Mouse (Mus musculus): ENCODE data around the gene Itsn2.
"Not testable (repeated sequence)": the region's sequence is repeated elsewhere in the genome, so short reads cannot be mapped to it uniquely, and the experiment has no call there.

Gene Itsn2

GRCm38 (mm10) chr12:4598666-4599428 is 6.4 kb downstream of the Itsn2 start:
- DNase-seq = no peak

- DNase-seq = no peak
Measured at GRCm38 (mm10) chr12:4599713-4600112, 7.3 kb downstream of the Itsn2 start.

GRCm38 (mm10) chr12:4606625-4607024 is 14.2 kb downstream of the Itsn2 start:
- DNase-seq = no peak

- no peak for DNase-seq
Measured at GRCm38 (mm10) chr12:4614722-4615121, 22.3 kb downstream of the Itsn2 start.

DNA sequence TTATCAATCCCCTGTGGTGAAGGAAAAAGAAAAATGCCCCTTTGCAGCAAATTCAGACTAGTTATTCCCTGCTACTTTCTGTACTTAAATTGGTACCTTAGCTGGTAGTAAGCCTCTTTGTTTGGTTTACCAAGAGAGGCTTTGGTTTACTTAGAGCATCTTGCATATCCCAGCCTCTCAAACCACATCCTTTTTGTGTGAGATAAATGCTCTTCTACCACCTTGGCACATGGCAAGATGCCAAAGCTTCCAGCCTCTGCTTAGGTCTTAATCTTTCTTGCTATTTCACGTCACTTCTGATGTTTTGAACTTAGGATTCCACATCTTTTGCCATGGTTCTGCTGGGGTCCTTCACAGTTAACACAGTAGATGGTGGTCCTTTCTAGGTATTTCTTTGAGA is 31.8 kb downstream of the Itsn2 start:
- no peak for DNase-seq

GRCm38 (mm10) chr12:4632957-4633356 is 40.5 kb downstream of the Itsn2 start:
- DNase-seq = no peak

DNA sequence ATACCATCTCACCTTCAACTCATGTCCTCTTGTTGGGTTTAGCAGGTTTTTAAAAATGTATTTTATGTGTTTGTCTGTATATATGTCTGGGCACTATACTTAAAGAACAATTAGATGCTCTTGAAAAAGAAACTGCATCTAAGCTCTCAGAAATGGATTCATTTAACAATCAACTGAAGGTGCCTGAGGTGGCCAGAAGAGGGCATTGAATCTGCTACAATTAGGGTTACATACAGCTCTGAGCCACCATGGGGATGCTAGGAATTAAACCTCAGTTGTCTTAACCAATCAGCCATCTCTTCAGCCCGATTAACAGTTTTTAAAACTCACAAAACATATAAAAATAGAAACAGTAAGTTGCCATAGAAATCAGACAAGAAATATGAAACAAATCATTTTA is 46.0 kb downstream of the Itsn2 start:
- no peak for DNase-seq

DNA sequence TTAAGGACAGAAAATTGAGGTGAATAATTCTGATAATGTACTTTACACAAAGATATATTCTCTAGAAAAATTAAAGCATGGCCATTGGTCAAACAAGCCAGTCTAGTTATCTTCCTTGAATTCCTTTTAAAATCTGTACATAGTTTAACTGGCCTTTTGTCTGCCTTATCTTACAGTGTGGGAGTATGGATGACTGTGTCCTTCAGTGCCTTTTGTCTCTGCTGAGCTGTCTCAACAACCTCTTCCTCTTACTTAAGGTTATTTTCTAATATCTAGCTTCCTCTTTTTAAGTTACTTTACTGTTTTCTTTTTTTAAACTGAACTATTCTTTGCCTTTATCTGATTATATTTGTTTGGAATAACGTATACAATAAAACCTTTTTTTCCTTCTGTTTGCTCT is 48.3 kb downstream of the Itsn2 start:
- no peak for DNase-seq

DNA sequence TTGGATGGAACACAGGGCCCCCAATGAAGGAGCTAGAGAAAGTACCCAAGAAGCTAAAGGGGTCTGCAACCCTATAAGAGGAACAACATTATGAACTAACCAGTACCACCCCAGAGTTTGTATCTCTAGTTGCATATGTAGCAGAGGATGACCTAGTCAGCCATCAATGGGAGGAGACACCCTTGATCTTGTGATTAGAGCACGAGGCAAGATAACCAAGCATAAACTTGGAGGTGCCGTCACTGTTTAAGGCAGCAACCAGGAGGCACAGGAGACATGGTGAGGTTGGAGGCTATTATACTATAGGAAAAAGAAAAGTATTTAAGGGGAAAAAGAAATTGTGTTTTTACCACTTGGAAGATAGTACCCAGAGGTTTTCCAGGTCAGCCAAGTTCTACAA is 64.4 kb downstream of the Itsn2 start:
- no peak for DNase-seq

GRCm38 (mm10) chr12:4664929-4665674 is 72.7 kb downstream of the Itsn2 start:
- no peak for DNase-seq

DNA sequence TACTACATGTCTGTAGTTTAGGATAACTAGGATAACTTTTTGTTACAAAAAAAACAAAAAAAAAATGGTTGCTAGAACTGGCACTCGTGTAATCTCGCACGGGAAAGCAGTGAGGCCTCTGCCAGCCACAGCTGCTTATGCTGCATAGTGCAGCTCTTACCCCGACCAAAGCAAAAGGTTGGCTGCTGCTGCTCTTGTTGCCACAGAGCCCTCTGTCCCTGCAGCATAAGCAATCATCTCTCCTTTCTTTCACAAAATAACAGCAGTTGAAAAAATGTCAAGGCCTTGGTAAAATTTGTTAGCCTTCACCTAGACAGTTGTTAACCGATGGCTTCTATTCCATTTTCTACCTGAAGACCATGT is 73.2 kb downstream of the Itsn2 start:
- peak; percentile 47 for DNase-seq

DNA sequence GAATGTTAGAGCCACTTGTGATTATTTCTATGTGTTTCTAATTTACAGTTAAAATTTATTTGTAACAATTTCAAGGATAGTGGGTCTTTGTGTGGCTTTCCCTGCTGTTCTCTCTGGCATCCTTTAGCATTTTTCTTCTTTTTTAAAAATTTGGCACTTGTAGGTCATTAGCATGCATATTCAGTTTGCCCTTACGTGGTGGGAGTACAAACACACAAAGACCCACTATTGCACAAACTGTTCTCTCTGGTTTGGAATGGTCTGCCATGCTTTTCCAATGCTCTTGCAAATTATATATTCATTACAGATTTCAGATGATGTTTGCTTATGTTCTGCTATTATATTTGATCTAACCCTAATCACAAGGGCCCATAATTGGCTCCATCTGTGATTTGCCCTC is 83.9 kb downstream of the Itsn2 start:
- DNase-seq = peak; percentile 44

DNA sequence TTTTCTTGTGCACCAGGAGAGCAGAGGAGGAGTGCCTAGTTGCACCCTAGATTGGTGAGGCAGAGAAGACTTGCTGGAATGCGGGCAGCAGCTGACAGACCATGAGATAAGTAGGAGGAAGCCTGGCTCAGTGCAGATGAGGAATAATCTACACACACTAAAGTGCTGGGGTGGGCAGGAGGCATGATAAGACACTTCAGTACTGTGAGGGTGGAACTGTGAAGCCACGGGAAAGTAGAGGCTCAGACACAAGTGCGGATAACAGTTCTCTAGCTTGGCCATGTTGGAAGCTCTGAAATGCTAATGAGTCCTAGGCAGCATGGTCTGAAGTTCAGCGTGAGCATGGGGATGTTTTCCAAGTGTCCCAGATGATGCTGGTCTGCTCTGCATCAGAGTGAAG is 87.5 kb downstream of the Itsn2 start:
- DNase-seq = peak; percentile 83

DNA sequence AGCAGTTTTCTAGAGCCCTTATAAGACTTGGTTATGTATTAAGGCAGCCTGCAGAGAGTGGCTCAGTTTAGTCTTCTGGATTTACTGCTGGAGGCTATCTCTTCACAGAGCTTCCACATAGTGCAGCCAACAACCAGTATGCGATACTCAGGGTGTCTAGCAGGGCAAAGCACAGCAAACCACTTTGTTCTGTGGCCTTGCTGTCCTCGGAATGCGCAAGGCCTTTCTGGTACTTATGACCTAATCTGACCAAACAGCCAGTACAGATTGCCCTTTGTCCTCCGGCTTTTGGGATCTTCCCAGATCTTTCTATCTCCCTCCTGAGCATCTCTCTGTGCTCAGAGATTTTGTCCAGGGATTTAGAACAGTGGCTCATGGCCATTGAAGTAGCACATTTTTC is 93.0 kb downstream of the Itsn2 start:
- DNase-seq = peak; percentile 75

- DNase-seq = no peak
Measured at GRCm38 (mm10) chr12:4688386-4688785, 95.9 kb downstream of the Itsn2 start.

DNA sequence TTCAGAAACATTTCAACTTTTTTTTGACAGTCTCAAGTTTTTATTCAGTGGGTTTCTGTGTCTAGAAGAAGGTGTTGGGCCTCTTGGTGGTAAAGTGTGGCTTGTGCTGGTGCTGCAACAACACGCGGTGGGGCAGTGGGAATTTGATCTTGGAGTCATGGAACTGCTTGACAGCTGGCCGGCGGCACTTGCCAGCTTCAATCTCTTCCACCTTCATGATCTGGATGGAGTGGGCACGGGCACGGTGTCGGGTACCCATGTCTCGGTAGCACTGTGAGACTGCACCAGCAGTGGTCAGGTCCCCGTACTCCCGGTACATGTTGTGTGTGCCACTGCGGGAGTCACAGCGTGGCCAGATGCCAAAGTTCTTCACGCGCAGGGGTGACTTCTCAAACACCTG is 96.9 kb downstream of the Itsn2 start:
- DNase-seq = no peak

DNA sequence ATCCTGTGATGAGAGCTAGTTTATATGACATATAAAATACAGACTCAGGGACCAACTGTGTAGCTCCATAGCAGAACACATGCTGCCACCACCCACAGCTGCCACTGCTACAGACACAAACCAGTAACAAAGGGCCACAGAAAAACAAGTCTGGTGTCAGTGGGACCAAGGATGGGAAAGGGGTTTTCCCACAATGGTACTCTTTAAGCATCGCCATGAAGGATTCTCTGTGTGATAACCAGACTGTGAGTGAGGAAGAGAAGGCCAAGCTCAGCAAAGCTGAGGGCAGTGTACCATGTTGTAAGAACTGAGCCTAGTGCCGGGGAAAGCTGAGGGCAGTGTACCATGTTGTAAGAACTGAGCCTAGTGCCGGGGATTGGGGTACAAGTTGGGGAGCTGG is 98.8 kb downstream of the Itsn2 start:
- peak; percentile 69 for DNase-seq

GRCm38 (mm10) chr12:4694534-4694933 is 102.1 kb downstream of the Itsn2 start:
- DNase-seq = no peak

DNA sequence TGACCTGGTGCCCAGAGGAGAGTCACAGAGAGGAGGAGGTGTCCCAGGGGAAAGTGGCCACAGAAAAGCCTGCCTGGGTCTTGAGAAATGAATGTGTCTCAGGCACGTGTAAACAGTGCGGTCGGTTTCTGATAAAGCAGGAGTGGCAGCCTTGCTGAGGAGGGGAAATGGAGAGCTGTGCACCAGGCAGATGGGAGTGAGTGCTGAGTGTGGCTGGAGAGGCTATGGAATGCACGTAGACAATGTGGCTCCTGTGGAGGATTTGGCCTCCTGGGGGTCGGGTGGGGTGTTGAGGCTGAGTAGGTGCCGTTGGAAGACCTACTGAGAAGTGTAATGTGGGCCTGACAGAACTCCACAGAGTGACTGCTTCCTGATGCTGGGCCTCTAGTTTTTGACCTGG is 113.2 kb downstream of the Itsn2 start:
- DNase-seq = not testable (repeated sequence)

- no peak for DNase-seq
Measured at GRCm38 (mm10) chr12:4706175-4706574, 113.7 kb downstream of the Itsn2 start.

GRCm38 (mm10) chr12:4706901-4707300 is 114.5 kb downstream of the Itsn2 start:
- DNase-seq = no peak

DNA sequence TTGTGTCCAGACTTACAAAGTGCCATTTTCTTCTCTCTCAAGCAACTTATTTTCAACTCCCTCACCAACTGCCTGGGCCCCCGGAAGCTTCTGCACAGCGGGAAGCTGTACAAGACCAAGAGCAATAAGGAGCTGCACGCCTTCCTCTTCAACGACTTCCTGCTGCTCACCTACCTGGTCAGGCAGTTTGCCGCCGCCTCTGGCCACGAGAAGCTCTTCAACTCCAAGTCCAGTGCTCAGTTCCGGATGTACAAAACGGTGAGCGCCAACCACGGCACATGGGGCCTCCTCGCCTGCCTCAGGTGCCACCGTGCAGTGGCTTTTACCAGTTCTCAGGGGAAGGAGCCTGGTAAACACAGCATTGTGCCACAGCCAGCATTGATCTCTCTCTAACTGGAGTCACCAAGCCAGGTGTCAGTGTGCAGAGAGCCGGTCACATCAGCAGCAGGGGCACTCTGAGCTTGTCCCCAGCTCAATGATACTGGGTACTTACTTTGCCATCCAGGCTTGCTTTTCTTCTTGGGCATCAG is 115.1 kb downstream of the Itsn2 start:
- DNase-seq = no peak

DNA sequence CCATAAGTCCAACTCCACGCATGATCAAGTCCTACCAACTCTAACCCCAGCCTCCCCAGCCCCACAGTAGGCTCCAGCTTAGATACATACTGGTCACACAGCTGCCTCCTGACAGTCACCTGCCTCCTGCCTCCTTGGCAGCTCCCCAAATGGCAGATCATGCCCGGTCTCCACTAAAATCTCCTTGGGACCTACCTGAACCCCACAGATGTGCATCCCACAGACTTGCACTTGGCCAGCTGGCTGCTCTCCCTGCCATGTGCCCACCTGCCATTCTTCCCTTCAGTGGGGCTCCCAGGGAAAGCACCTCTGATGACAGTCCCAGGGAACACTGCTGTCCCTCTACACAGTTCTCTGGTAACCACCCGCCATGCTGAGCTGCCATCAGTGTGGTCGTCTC is 115.9 kb downstream of the Itsn2 start:
- no peak for DNase-seq

- no peak for DNase-seq
Measured at GRCm38 (mm10) chr12:4708881-4709604, 116.6 kb downstream of the Itsn2 start.

Measured in layer of hippocampus, adult 9-11 months (tissue).